Mouse (Mus musculus) heart, postnatal 10 days (tissue): ENCODE measurements at regions not wholly inside any gene's neighbourhood (a gene's known extent, or its start where the extent isn't known, plus 50 kb on each side); places are given as distances from the start of the nearest gene placed in this dataset.
A peak's percentile ranks its signal among the peaks of the same experiment; 100 is the strongest.

ENCODE experiments used
- DNase-seq, 2 experiments: peaks; one replicate each; pipeline ENCODE4 v3.0.0; 2021
- intact Hi-C: fragments of 180-260 bp; cut with DNase I; formaldehyde crosslinking; loops from one replicate; pipeline ENCODE4 v1.15.1; 2025

- DNase-seq: no peak
- intact Hi-C loops: no loop called here
Observed at GRCm38 (mm10) chr15:64515179-64515578, 302.3 kb upstream of the Gm21798 start.

- DNase-seq: no peak
- intact Hi-C loops: no loop called here
Observed at GRCm38 (mm10) chr15:64519207-64519628, 298.3 kb upstream of the Gm21798 start.

GRCm38 (mm10) chr15:64520568-64520967 lies 296.9 kb upstream of the Gm21798 start:
- intact Hi-C loops: no loop called here
- DNase-seq: no peak

GRCm38 (mm10) chr15:64532260-64533120 lies 285.0 kb upstream of the Gm21798 start:
- intact Hi-C loops: no loop called here
- peak; percentile 40 to 48 for DNase-seq

- intact Hi-C loops: no loop called here
- DNase-seq: peak; percentile 25 to 28
Observed at GRCm38 (mm10) chr15:64533169-64533795, 284.2 kb upstream of the Gm21798 start.

GRCm38 (mm10) chr15:64534166-64534565 lies 283.3 kb upstream of the Gm21798 start:
- DNase-seq: no peak
- intact Hi-C loops: no loop called here

- DNase-seq: peak; percentile 36 to 38
- intact Hi-C loops: no loop called here
Observed at GRCm38 (mm10) chr15:64535160-64535559, 282.3 kb upstream of the Gm21798 start.

GRCm38 (mm10) chr15:64541395-64541794 lies 276.1 kb upstream of the Gm21798 start:
- intact Hi-C loops: no loop called here
- no peak for DNase-seq

GRCm38 (mm10) chr15:64542250-64542901 lies 275.1 kb upstream of the Gm21798 start:
- intact Hi-C loops: no loop called here
- peak; percentile 67 to 80 for DNase-seq

- intact Hi-C loops: no loop called here
Observed at GRCm38 (mm10) chr15:64542908-64543307, 274.6 kb upstream of the Gm21798 start.

GRCm38 (mm10) chr15:64546035-64546434 lies 271.5 kb upstream of the Gm21798 start:
- intact Hi-C loops: no loop called here
- no peak for DNase-seq

More at GRCm38 (mm10) chr15:64542908-64543307, 274.6 kb upstream of the Gm21798 start:
- DNase-seq: no peak

- DNase-seq: no peak
- intact Hi-C loops: no loop called here
Observed at GRCm38 (mm10) chr15:64557540-64557939, 260.0 kb upstream of the Gm21798 start.

- DNase-seq: no peak
- intact Hi-C loops: no loop called here
Observed at GRCm38 (mm10) chr15:64558220-64558619, 259.3 kb upstream of the Gm21798 start.

GRCm38 (mm10) chr15:64562431-64563111 lies 254.9 kb upstream of the Gm21798 start:
- intact Hi-C loops: no loop called here
- DNase-seq: peak; percentile 34 to 58

- no peak for DNase-seq
- intact Hi-C loops: no loop called here
Observed at GRCm38 (mm10) chr15:64564703-64565102, 252.8 kb upstream of the Gm21798 start.

- no peak for DNase-seq
- intact Hi-C loops: no loop called here
Observed at GRCm38 (mm10) chr15:64576891-64577535, 240.5 kb upstream of the Gm21798 start.

GRCm38 (mm10) chr15:64578991-64579390 lies 238.5 kb upstream of the Gm21798 start:
- intact Hi-C loops: no loop called here
- no peak for DNase-seq

GRCm38 (mm10) chr15:64580481-64580880 lies 237.0 kb upstream of the Gm21798 start:
- intact Hi-C loops: no loop called here

GRCm38 (mm10) chr15:64581046-64581445 lies 236.4 kb upstream of the Gm21798 start:
- DNase-seq: no peak
- intact Hi-C loops: no loop called here

More at GRCm38 (mm10) chr15:64580481-64580880, 237.0 kb upstream of the Gm21798 start:
- no peak for DNase-seq

- DNase-seq: no peak
- intact Hi-C loops: no loop called here
Observed at GRCm38 (mm10) chr15:64584129-64584528, 233.4 kb upstream of the Gm21798 start.
